Mouse (Mus musculus) left cerebral cortex, adult 2 months (tissue): ENCODE results near the gene Ndufs2. TPM values are rescaled to one million over a fixed set of nuclear protein-coding genes. Genes with fewer than 3 reads are reported as not detected.
A peak's percentile ranks its signal among the peaks of the same experiment; 100 is the strongest.

ENCODE experiments used
- DNase-seq, 2 experiments: peaks; one replicate each; pipeline ENCODE4 v3.0.0; 2021 to 2022; ENCODE audit warnings: low spot score in 2 of 2, mixed read lengths in 1 of 2; ENCODE audit errors: extremely low spot score in 1 of 2
- H3K27ac ChIP-seq: fragments of 200-600 bp; 2 replicates; pipeline ENCODE4 v1.8.1; 2022
- H3K4me3 ChIP-seq: fragments of 200-600 bp; 2 replicates; pipeline ENCODE4 v1.8.1; 2022
- CTCF ChIP-seq: fragments of 200-600 bp; IDR thresholded peaks from 2 replicates; pipeline ENCODE4 v1.8.1; 2022; ENCODE audit warnings: antibody characterized with exemption, mild to moderate bottlenecking, moderate library complexity
- intact Hi-C: fragments of 180-260 bp; cut with DNase I; formaldehyde crosslinking; loops from one replicate; pipeline ENCODE4 v1.15.1; 2025
- total RNA-seq, 2 experiments: library from RNA; stranded (reverse); gene quantifications; 2 replicates each; pipeline ENCODE4 v1.2.3; 2021

The Ndufs2 gene
- total RNA-seq, 2 experiments from 2014 or later = 267 to 272 TPM

DNA sequence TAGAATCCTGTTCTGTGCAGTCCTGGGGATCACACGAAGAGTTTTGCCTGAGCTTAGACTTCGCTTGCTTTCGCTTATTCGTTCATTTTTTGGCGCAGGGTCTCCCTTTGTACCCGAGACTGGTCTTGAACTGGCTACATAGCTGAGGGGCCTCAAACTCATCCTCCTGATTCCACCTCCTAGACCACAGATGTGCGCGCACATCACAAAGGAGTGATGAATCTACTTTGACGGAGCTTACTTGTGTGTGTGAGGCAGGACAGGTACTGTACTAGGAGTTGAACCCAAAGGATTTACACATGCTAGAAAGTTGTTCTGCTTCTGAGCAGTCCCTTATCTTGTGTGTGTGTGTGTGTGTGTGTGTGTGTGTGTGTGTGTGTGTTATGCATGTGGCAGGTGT lies 60.4 kb downstream of the Ndufs2 start:
- TF ChIP-seq CTCF = no peak
- DNase-seq = no peak
- H3K4me3 ChIP-seq = no peak overlapping the region
- intact Hi-C loops = no loop called here
- H3K27ac ChIP-seq = no peak overlapping the region

DNA sequence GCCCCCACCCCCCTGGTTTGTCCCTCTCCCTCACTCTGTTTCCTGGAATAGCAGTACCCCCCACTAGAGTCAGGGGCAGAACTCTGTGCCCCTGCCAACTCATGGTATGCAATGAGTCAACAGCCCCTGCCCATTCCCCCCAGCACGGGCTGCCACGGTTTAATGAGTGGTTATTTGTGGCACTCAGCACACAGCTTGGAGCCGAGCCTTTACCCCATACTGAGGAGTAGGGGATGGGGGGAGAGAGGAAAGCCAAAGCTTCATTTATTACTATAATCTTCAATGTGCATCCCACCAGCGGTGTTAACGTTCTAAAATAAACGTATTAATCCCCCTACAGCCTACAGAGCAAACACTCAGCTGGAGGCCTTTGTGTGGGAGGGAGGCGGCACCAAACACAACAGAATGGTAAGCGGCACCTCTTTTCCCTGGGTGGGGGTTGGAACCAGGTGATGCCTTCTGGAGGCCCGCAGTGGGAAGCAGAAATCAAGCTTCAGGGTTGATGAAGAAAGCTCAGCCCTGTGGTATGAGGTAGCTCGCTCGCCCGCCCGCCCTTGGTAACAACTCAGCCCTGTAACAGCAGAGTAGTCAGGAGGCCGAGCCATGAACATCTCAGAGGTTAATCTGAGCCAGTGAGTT lies 61.6 kb downstream of the Ndufs2 start:
- peak in 1 of 2 experiments; percentile 18 for DNase-seq
- Histone ChIP-seq H3K27ac (0 out of 2 replicates have a peak overlapping the region, but pooled peaks have one; percentile 20), H3K4me3 (no peak overlapping the region)
- TF ChIP-seq CTCF = no peak
- intact Hi-C loops = no loop called here

DNA sequence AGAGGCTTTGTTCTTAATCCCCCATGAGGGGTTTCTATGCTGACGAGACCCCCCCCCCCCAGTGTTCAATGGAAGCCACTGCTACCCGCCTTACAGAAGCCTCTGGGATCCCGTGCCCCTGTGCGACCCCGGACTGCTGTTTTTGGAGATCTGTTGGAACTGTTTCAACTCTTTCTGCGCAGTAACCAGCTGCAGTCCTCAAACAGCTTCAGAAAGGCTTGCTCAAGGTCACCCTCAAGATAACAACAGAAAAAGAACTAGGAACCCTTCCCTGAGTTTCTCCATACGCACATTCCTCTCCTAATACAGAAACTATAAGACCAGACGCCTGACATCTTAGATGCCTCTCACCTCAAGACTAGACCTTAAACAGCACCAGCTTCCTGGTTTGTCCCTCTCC lies 62.1 kb downstream of the Ndufs2 start:
- Histone ChIP-seq H3K27ac (no peak overlapping the region), H3K4me3 (no peak overlapping the region)
- DNase-seq = no peak
- no peak for TF ChIP-seq CTCF
- intact Hi-C loops = no loop called here

DNA sequence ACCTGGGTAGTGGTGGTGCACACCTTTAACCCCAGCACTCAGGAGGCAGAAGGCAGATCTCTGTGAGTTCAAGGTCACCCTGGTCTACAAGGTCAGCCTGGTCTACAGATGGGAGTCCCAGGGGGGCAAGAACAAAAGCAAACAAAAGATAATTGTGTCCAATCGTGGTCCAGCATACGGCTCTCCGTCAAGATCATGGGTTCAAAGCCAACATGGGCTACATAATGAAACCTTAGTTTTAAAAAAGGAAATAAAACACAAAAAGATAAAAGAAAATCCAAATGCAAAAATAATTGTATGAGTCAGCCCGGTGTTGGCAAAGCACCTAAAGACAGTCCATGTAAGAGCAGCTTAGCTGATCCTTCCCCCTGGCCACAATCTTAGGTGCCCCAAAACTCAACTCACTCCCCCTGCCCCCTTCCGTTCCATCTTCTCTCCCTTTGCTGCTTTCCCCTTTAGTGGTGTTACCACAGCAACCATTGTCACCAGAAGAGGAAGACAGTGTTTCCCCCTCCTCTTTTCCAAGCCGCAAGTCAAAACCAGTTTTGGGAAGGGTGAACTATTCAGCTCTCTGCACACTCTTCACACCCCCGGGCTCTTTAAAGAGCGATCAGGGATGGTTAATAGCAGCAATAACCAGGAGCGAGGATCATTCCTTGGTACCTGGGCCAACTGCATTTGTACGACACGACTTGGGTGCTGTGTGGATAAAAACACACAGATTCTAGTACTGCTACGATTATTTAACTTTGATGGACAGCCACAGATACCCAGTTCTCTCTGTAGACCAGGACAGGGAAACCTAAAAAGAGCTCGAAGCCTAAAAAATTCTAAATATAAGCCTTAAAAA lies 63.1 kb downstream of the Ndufs2 start:
- intact Hi-C loops = no loop called here
- Histone ChIP-seq H3K27ac (peak overlapping the region; percentile 24; the same call in 1 of the 2 replicates), H3K4me3 (no peak overlapping the region)
- no peak for TF ChIP-seq CTCF
- DNase-seq = no peak

DNA sequence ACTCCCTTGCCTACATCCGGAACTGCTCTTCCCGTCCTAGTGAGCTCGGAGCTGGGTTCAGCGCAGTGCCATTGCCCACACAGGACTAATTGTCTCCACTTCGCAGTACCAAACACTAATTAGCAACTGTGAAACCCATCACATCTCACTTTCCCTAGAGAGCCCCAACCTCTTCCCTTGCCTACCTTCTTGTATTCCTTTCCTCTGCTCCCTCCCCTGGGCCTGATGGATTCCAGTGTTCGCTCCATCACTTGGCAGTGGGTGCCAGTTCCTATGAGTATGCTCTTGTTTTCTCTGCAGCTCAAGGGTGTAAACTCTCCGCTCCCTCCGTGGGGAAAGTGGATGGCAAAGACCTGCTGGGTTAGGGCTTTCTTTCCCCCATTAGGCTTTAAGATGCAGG lies 65.5 kb downstream of the Ndufs2 start:
- DNase-seq = no peak
- Histone ChIP-seq H3K27ac (no peak overlapping the region), H3K4me3 (no peak overlapping the region)
- intact Hi-C loops = no loop called here
- no peak for TF ChIP-seq CTCF

Other genes starting within 250 kb of the Ndufs2 start
- under 1 TPM in 1 of 2 experiments, not detected in 1; 0.36 TPM for gene Fcgr4, start 232.5 kb downstream of the Ndufs2 start, total RNA-seq
- gene Fcgr3, start 186.5 kb downstream of the Ndufs2 start, total RNA-seq = 10 to 100 TPM; 11.6 to 14.3 TPM
- 1 to 10 TPM in 1 of 2 experiments, not detected in 1; 1.5 TPM for gene Cfap126, start 137.5 kb downstream of the Ndufs2 start, total RNA-seq
- gene Sdhc, start 100.8 kb downstream of the Ndufs2 start, total RNA-seq = 100 to 1,000 TPM; 194 to 195 TPM
- not detected for gene Mpz, start 100.7 kb downstream of the Ndufs2 start, total RNA-seq
- gene Pcp4l1, start 55.1 kb downstream of the Ndufs2 start, total RNA-seq = 100 to 1,000 TPM in 1 of 2 experiments, 10 to 100 TPM in 1; 76.7 to 113 TPM
- gene Nr1i3, start 37.4 kb downstream of the Ndufs2 start, total RNA-seq = under 1 TPM; 0.19 to 0.23 TPM
- gene Tomm40l, start 28.9 kb downstream of the Ndufs2 start, total RNA-seq = 10 to 100 TPM; 86.4 to 91.2 TPM
- 1 to 10 TPM; 1.5 to 2.2 TPM for gene Apoa2, start 26.3 kb downstream of the Ndufs2 start, total RNA-seq
- gene Fcer1g, start 17.0 kb downstream of the Ndufs2 start, total RNA-seq = 10 to 100 TPM; 12.6 to 14.4 TPM
- gene Adamts4, start 967 bp downstream of the Ndufs2 start, total RNA-seq = 1 to 10 TPM; 6.7 to 8.6 TPM
- gene B4galt3, start 18.9 kb upstream of the Ndufs2 start, total RNA-seq = 10 to 100 TPM; 57.0 to 69.2 TPM
- gene Ppox, start 29.8 kb upstream of the Ndufs2 start, total RNA-seq = 10 to 100 TPM; 26.0 to 32.1 TPM
- gene Usp21, start 36.6 kb upstream of the Ndufs2 start, total RNA-seq = 10 to 100 TPM; 59.8 to 65.7 TPM
- gene Ufc1, start 43.6 kb upstream of the Ndufs2 start, total RNA-seq = 100 to 1,000 TPM; 101 to 108 TPM
- gene Dedd, start 77.8 kb upstream of the Ndufs2 start, total RNA-seq = 10 to 100 TPM; 40.4 to 40.9 TPM
- 10 to 100 TPM; 43.3 to 44.3 TPM for gene Nit1, start 94.3 kb upstream of the Ndufs2 start, total RNA-seq
- gene Pfdn2, start 94.3 kb upstream of the Ndufs2 start, total RNA-seq = 100 to 1,000 TPM; 186 to 191 TPM
- 1 to 10 TPM; 6.2 to 7.1 TPM for gene Klhdc9, start 109.4 kb upstream of the Ndufs2 start, total RNA-seq
- 1 to 10 TPM; 3.0 to 3.1 TPM for gene Nectin4, start 118.7 kb upstream of the Ndufs2 start, total RNA-seq
- 1 to 10 TPM; 2.0 to 2.2 TPM for gene Arhgap30, start 137.6 kb upstream of the Ndufs2 start, total RNA-seq
- 100 to 1,000 TPM in 1 of 2 experiments, 10 to 100 TPM in 1; 99.7 to 106 TPM for gene Usf1, start 159.9 kb upstream of the Ndufs2 start, total RNA-seq
- 1 to 10 TPM; 2.9 to 4.3 TPM for gene Tstd1, start 167.5 kb upstream of the Ndufs2 start, total RNA-seq
- 1 to 10 TPM; 4.9 to 6.2 TPM for gene F11r, start 186.1 kb upstream of the Ndufs2 start, total RNA-seq